Mouse (Mus musculus) forebrain, embryonic 14.5 days (tissue): ENCODE measurements around the gene Rasl10a. TPM values are rescaled to one million over a fixed set of nuclear protein-coding genes. Genes with fewer than 3 reads are reported as not detected.

ENCODE experiments used
- ATAC-seq: fragments of 200-750 bp; cut with Nextera tagmentation; 2 replicates; pipeline ENCODE4 v1.8.0; 2017; ENCODE audit warnings: mild to moderate bottlenecking, moderate library complexity
- DNase-seq: peaks from one replicate; pipeline ENCODE4 v3.0.0-alpha.2; 2015; ENCODE audit warnings: low spot score
- H3K27ac ChIP-seq: fragments of 300-500 bp; sonication (generic); 2 replicates; pipeline ENCODE4 v1.5.1; 2014; ENCODE audit warnings: low read depth, mild to moderate bottlenecking, control low read depth, low read length, moderate library complexity
- H3K27me3 ChIP-seq: fragments of 300-500 bp; sonication (generic); replicated peaks from 2 replicates; pipeline ENCODE4 v1.6.1; 2014; ENCODE audit warnings: low read length, control low read depth, mixed read lengths; ENCODE audit not compliant: control insufficient read depth, insufficient read depth
- H3K36me3 ChIP-seq: fragments of 300-500 bp; sonication (generic); 2 replicates; pipeline ENCODE4 v1.6.1; 2014; ENCODE audit warnings: low read length, control low read depth; ENCODE audit not compliant: control insufficient read depth, insufficient read depth
- H3K4me1 ChIP-seq: fragments of 300-500 bp; sonication (generic); 2 replicates; pipeline ENCODE4 v1.6.1; 2014; ENCODE audit warnings: antibody characterized with exemption, low read length, control low read depth; ENCODE audit not compliant: control insufficient read depth, insufficient read depth
- H3K4me2 ChIP-seq: fragments of 300-500 bp; sonication (generic); 2 replicates; pipeline ENCODE4 v1.6.1; 2014; ENCODE audit warnings: mild to moderate bottlenecking, control low read depth, low read length
- H3K4me3 ChIP-seq: fragments of 300-500 bp; sonication (generic); 2 replicates; pipeline ENCODE4 v1.5.1; 2014; ENCODE audit warnings: low read depth, low read length, control low read depth
- H3K9ac ChIP-seq: fragments of 300-500 bp; sonication (generic); 2 replicates; pipeline ENCODE4 v1.6.1; 2014; ENCODE audit warnings: mild to moderate bottlenecking, low read length, control low read depth, moderate library complexity
- H3K9me3 ChIP-seq: fragments of 300-500 bp; sonication (generic); replicated peaks from 2 replicates; pipeline ENCODE4 v1.6.1; 2016; ENCODE audit warnings: low read length, control low read depth, mixed read lengths; ENCODE audit not compliant: control insufficient read depth
- WGBS: fragments of 180-500 bp; shearing (Covaris S2); extraction: QIAGEN DNeasy Blood & Tissue Kit; methylation state at CpG from one replicate; pipeline ENCODE4 v1.1.7; 2014; 5-methylcytosine and 5-hydroxymethylcytosine counted together
- polyA plus RNA-seq: library from polyadenylated mRNA; unstranded; fragments of >200 nt; fragmentation: Nextera tagmentation; extraction: Ambion mirVana; gene quantifications from 2 replicates; pipeline ENCODE4 v1.2.1, GENCODE M21; 2014

Rasl10a gene
- polyA plus RNA-seq, 1 experiment from 2014 or later = 0.25 TPM

DNA sequence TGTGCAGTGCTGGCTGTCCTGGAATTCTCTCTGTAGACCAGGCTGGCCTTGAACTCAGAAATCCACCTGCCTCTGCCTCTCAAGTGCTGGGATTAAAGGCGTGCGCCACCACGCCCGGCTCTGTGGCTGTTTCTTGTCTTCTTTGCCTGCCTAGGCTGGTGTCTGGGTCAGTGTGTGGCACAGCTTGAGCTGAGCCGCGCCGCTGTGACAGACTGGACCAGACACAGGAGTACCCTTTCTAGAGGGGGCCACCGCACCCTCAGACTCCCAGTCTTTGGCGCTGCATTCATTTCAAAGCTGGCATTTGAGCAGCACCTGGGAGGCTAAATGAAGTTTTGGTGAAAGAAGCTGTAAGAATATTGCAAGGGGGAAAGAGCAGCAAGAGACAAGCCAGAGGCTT, 855 bp downstream of the Rasl10a start:
- H3K27ac ChIP-seq = no peak overlapping the region
- no peak for ATAC-seq
- H3K4me1 ChIP-seq = peaks cover 20% of the 10 kb centered on the region
- peaks cover 66% of the 10 kb centered on the region for H3K27me3 ChIP-seq
- WGBS = 38% methylated on average over 9 of the region's 9 CpGs
- no peak overlapping the region for H3K4me2 ChIP-seq
- H3K9ac ChIP-seq = no peak overlapping the region
- no peak for DNase-seq
- no peak overlapping the region for H3K4me3 ChIP-seq
- H3K36me3 ChIP-seq = no peaks in the 10 kb centered on the region; the same call in 1 of the 2 replicates
- no peaks in the 10 kb centered on the region for H3K9me3 ChIP-seq

DNA sequence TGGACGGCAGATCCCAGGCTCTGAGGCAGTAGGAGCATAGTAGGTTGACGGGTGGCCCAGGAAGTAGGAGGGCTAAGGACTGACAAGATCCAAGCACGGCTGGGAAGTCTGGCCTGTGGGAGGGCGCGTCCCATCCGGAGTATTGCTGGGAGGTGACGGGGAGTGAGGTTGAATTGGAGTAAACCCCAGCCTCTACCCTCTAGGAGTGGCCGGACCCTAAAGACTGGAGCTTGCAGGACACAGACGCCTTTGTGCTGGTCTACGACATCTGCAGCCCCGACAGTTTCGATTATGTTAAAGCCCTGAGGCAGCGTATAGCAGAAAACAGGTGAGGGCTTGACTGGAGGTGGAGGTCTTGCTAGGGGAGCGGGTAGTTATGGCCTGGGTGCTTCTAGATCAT, 1.3 kb downstream of the Rasl10a start:
- no peak overlapping the region for H3K4me2 ChIP-seq
- ATAC-seq = no peak
- 33% methylated on average over 14 of the region's 14 CpGs for WGBS

DNA sequence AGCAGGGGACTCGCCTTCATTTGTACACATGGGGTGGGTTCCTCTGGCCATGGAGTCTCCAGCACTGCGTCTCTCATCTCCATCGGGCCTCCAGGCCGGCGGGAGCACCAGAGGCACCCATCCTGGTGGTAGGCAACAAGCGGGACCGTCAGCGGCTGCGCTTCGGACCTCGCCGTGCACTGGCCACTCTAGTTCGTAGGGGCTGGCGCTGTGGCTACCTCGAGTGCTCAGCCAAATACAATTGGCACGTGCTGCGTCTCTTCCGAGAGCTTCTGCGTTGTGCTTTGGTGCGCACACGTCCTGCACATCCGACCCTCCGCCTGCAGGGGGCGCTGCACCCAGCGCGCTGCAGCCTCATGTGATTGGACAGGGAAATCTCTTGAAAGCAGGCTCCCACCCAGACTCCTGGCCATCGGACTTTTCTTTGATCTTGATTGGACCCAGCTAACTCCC, 1.8 kb downstream of the Rasl10a start:
- H3K4me3 ChIP-seq = no peak overlapping the region
- no peak overlapping the region for H3K4me2 ChIP-seq
- H3K9ac ChIP-seq = no peak overlapping the region
- H3K27me3 ChIP-seq = peaks cover 69% of the 10 kb centered on the region
- ATAC-seq (no peak), DNase-seq (peak; percentile 49)
- no peaks in the 10 kb centered on the region for H3K9me3 ChIP-seq
- H3K27ac ChIP-seq = no peak overlapping the region
- peaks cover 27% of the 10 kb centered on the region for H3K4me1 ChIP-seq
- H3K36me3 ChIP-seq = no peaks in the 10 kb centered on the region; the same call in 1 of the 2 replicates
- 6% methylated on average over 27 of the region's 27 CpGs for WGBS

More for the DNA sequence above, 1.3 kb downstream of the Rasl10a start:
- H3K27ac ChIP-seq = no peak overlapping the region
- no peak for DNase-seq
- H3K27me3 ChIP-seq = peaks cover 69% of the 10 kb centered on the region
- no peaks in the 10 kb centered on the region for H3K9me3 ChIP-seq
- no peak overlapping the region for H3K9ac ChIP-seq
- no peaks in the 10 kb centered on the region; the same call in 1 of the 2 replicates for H3K36me3 ChIP-seq
- H3K4me3 ChIP-seq = no peak overlapping the region
- peaks cover 24% of the 10 kb centered on the region for H3K4me1 ChIP-seq

DNA sequence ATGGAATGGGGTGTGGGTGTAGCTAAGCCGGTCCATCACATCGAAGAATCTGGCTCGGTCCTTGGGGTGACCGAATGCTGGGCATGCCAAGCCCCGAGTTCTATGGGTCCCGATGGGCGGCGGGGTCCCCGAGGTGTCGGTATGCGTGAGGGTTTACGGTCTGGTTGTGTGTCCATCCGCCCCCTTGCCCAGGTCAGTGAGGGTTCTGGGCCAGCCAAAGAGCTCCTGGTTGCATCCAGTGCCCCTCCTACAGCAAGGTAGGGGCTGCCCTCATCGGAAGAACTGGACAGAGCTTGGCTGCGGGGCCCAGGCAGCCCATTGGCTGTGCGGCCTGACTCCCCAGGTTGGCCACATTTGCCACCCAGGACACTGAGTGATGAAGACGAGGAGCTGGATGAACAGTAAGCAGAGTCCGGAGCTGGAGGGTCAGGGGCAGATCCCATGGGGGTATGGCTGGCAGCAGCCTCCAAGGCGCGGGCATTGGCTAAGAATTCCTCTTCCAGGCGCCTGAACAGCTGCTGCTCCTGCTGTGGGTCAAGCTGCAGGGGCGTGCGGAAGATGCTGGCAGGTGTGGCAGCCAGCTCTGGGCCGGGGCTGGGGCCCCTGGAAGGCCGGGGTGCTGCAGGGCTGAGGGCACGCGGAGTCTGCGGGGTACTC, 3.0 kb downstream of the Rasl10a start:
- H3K4me3 ChIP-seq = peak overlapping the region; percentile 30; the same call in 1 of the 2 replicates
- no peaks in the 10 kb centered on the region; the same call in 1 of the 2 replicates for H3K36me3 ChIP-seq
- H3K27ac ChIP-seq = no peak overlapping the region
- 59% methylated on average over 25 of the region's 28 CpGs for WGBS
- peak overlapping the region; percentile 65 for H3K4me2 ChIP-seq
- H3K4me1 ChIP-seq = peaks cover 28% of the 10 kb centered on the region
- no peak overlapping the region for H3K9ac ChIP-seq
- DNase-seq (no peak), ATAC-seq (no peak)
- peaks cover 66% of the 10 kb centered on the region for H3K27me3 ChIP-seq
- no peaks in the 10 kb centered on the region for H3K9me3 ChIP-seq

DNA sequence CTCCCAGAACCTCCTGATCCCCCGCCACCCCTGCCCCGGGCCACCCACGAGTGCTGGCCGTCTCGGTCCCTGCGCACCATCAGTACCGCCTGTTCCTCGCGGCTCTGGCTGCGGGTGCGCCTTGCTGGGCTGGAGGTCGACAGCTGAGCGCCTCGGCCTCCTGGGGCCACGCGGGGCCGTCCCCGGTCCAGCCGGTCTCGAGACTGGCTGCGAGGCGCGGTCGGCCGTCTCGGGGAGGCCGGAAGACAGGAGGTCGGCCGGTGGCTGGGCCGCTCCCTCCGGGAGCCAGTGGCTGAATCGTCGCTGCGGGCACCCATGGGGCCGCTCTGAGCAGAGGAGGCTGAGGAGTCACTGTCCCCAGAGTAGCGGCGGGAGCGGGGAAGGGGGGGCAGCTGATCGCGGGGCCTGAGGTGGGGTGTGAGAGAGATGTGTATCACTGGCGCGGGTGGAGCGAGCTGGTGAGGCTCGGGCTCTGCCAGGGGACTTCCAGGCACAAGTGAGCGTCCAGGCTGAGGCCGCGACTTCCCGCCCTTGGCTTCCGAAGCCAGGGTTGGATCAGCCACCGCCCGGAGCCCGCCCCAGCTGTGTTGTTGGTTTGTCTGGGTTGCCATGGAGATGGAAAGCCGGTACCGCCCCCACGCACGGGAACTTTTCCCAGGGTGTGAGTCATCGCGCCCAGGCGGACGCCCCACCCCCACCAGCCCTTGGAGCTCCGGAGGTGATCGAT, 3.6 kb downstream of the Rasl10a start:
- ATAC-seq (peak; percentile 13; the same call in 1 of the 2 replicates), DNase-seq (peak; percentile 80)
- H3K36me3 ChIP-seq = no peaks in the 10 kb centered on the region; the same call in 1 of the 2 replicates
- peak overlapping the region; percentile 30 for H3K4me3 ChIP-seq
- no peak overlapping the region for H3K27ac ChIP-seq
- WGBS = under 1% methylated on average over 52 of the region's 62 CpGs
- peak overlapping the region; percentile 40; the same call in 1 of the 2 replicates for H3K9ac ChIP-seq
- H3K4me1 ChIP-seq = peaks cover 24% of the 10 kb centered on the region
- peak overlapping the region; percentile 65 for H3K4me2 ChIP-seq
- H3K9me3 ChIP-seq = no peaks in the 10 kb centered on the region
- H3K27me3 ChIP-seq = peaks cover 63% of the 10 kb centered on the region

DNA sequence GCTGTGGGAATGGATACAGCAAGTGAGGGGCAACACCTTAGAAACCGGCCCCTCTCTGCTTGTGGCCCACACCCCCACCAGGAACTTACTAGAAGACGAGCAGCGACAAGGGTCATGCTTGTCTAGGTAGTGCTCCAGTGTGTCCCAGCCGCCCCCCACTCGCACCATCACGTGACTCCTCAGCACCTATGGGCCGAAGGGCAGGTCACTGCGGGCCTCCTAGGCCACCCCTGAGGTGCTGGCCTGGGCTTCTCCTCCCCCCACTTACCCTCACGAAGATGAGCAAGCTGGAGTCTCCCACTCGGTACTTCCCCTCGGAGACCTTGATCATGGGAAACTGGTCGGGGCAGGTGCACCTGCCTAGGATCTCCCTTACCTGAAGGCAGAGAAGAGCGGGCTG, 4.4 kb downstream of the Rasl10a start:
- no peaks in the 10 kb centered on the region for H3K9me3 ChIP-seq
- no peak overlapping the region; the same call in 1 of the 2 replicates for H3K9ac ChIP-seq
- H3K4me1 ChIP-seq = peaks cover 23% of the 10 kb centered on the region
- H3K4me3 ChIP-seq = peak overlapping the region; percentile 30
- no peak for DNase-seq
- H3K27ac ChIP-seq = no peak overlapping the region
- ATAC-seq = no peak
- H3K27me3 ChIP-seq = peaks cover 56% of the 10 kb centered on the region
- H3K4me2 ChIP-seq = peak overlapping the region; percentile 65
- WGBS = 20% methylated on average over 13 of the region's 13 CpGs
- peaks cover 3% of the 10 kb centered on the region; the same call in 1 of the 2 replicates for H3K36me3 ChIP-seq

DNA sequence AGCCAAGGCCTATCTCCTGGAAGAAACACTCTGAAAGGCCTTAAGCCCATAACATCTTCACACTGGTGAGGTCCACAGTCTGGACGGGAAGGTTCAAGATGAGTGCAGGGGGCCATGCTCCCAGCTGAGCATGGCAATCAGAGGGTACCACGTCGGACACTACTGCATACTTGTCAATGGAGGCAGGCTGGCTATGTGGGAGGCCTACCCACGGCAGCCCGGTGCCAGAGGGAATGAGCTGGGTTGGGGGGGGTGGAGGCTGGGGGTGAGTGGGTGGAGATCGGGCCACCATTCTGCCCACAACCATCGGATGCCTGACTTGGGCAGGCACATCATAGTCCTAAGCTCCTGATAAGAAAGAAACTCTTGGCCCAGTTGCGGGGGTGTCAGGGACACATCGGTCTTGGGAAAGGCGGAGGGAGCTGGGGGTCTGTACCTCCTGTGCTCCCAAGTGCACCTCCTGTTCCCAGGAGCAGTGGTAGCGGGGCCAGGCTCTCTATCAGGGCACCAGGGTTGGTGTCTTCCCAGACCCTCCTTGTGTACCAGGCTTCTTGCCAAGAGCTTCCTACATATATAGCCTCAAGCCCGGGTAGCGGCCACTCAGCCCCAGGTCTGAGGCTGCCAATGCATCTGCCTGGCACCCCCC, 5.1 kb downstream of the Rasl10a start:
- no peak for DNase-seq
- no peak overlapping the region for H3K4me2 ChIP-seq
- H3K4me1 ChIP-seq = peaks cover 23% of the 10 kb centered on the region
- H3K27me3 ChIP-seq = peaks cover 49% of the 10 kb centered on the region
- H3K27ac ChIP-seq = no peak overlapping the region
- no peak overlapping the region for H3K9ac ChIP-seq
- H3K36me3 ChIP-seq = peaks cover 9% of the 10 kb centered on the region
- no peak overlapping the region for H3K4me3 ChIP-seq
- ATAC-seq = no peak
- 61% methylated on average over 13 of the region's 13 CpGs for WGBS
- no peaks in the 10 kb centered on the region for H3K9me3 ChIP-seq

DNA sequence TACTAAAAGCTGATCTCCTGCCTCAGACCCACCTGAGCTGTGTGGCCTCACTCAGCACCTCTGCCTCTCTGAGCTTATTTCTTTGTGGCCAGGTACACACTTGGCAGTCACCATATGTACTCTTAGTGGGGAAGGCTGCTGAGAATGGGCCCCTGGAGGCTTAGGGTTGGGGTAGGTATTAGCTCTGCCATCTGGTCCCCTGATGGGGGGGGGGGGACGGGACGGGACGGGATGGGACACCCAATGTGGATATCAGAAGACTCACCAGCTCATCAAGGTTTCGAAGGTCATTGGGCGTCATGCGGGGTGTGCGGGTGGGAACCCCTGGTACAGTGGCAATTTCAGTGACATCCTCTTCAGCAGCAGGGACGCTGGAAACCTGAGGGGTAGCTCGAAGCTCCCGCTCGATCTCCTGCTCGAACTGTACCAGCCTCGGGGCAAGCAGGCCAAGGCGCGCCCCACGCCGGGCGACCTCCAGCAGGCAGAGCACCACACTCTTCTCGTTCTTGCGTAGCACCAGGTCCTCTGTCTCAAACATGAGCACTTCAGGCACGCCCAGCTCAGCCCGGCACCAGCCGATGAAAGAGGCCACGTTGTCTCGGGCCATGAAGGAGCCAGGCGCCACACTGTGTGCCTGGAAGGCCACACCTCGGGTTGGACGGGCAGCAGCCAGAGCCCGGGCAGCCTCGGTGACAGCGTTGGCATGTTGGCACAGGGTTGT, 5.8 kb downstream of the Rasl10a start:
- H3K4me2 ChIP-seq = peak overlapping the region; percentile 84
- no peak overlapping the region for H3K27ac ChIP-seq
- DNase-seq (no peak), ATAC-seq (no peak)
- H3K9ac ChIP-seq = peak overlapping the region; percentile 75; the same call in 1 of the 2 replicates
- 62% methylated on average over 31 of the region's 31 CpGs for WGBS
- H3K36me3 ChIP-seq = peaks cover 17% of the 10 kb centered on the region
- H3K4me1 ChIP-seq = peaks cover 23% of the 10 kb centered on the region
- no peaks in the 10 kb centered on the region for H3K9me3 ChIP-seq
- H3K27me3 ChIP-seq = peaks cover 47% of the 10 kb centered on the region
- peak overlapping the region; percentile 73 for H3K4me3 ChIP-seq
